Mouse (Mus musculus): ENCODE measurements around the gene Mfap3. TPM values are rescaled to one million over a fixed set of nuclear protein-coding genes. Genes with fewer than 3 reads are reported as not detected.
"Not testable (repeated sequence)": the region's sequence is repeated elsewhere in the genome, so short reads cannot be mapped to it uniquely, and the experiment has no call there.

The Mfap3 gene
- polyA plus RNA-seq, 1 experiment = 11.0 TPM

GRCm38 (mm10) chr11:57548618-57549550 is 30.4 kb downstream of the Mfap3 start:
- WGBS = 39% methylated on average over 18 of the region's 18 CpGs
- Histone ChIP-seq H3K4me1 (ENCODE audit: control insufficient read depth, insufficient read depth, low read length) (no peaks in the 10 kb centered on the region), H3K4me3 (replicated peaks; ENCODE audit: extremely low read depth, low read depth, low read length) (no peak overlapping the region)
- TF ChIP-seq POLR2A (IDR thresholded peaks at IDR 0.05; ENCODE audit: borderline replicate concordance, extremely low read depth, low read depth, low read length) = no peak
- peak; percentile 95 for TF ChIP-seq CTCF (IDR thresholded peaks at IDR 0.05; ENCODE audit: insufficient read depth, low read length)
- DNase-seq = peak; percentile 83

GRCm38 (mm10) chr11:57550230-57550629 is 31.8 kb downstream of the Mfap3 start:
- no peak for TF ChIP-seq POLR2A (IDR thresholded peaks at IDR 0.05; ENCODE audit: borderline replicate concordance, extremely low read depth, low read depth, low read length)
- TF ChIP-seq CTCF (IDR thresholded peaks at IDR 0.05; ENCODE audit: insufficient read depth, low read length) = no peak
- H3K4me1 ChIP-seq (ENCODE audit: control insufficient read depth, insufficient read depth, low read length) = no peaks in the 10 kb centered on the region
- H3K4me3 ChIP-seq (replicated peaks; ENCODE audit: extremely low read depth, low read depth, low read length) = no peak overlapping the region
- no peak for DNase-seq
- 99% methylated on average over 2 of the region's 2 CpGs for WGBS

- no peak for DNase-seq
These were observed 32.6 kb downstream of the Mfap3 start for GRCm38 (mm10) chr11:57551016-57551415.

GRCm38 (mm10) chr11:57553015-57553780 is 34.7 kb downstream of the Mfap3 start:
- Histone ChIP-seq H3K4me3 (replicated peaks; ENCODE audit: extremely low read depth, low read depth, low read length) (no peak overlapping the region), H3K4me1 (ENCODE audit: control insufficient read depth, insufficient read depth, low read length) (no peaks in the 10 kb centered on the region)
- WGBS = 82% methylated on average over 9 of the region's 9 CpGs
- DNase-seq = no peak
- TF ChIP-seq POLR2A (IDR thresholded peaks at IDR 0.05; ENCODE audit: borderline replicate concordance, extremely low read depth, low read depth, low read length) (no peak), CTCF (IDR thresholded peaks at IDR 0.05; ENCODE audit: insufficient read depth, low read length) (no peak)

More at GRCm38 (mm10) chr11:57551016-57551415, 32.6 kb downstream of the Mfap3 start:
- Histone ChIP-seq H3K4me3 (replicated peaks; ENCODE audit: extremely low read depth, low read depth, low read length) (no peak overlapping the region), H3K4me1 (ENCODE audit: control insufficient read depth, insufficient read depth, low read length) (no peaks in the 10 kb centered on the region)
- no peak for TF ChIP-seq CTCF (IDR thresholded peaks at IDR 0.05; ENCODE audit: insufficient read depth, low read length)
- TF ChIP-seq POLR2A (IDR thresholded peaks at IDR 0.05; ENCODE audit: borderline replicate concordance, extremely low read depth, low read depth, low read length) = no peak
- 77% methylated on average over 8 of the region's 8 CpGs for WGBS

- WGBS = 92% methylated on average over 10 of the region's 10 CpGs
- H3K4me1 ChIP-seq (ENCODE audit: control insufficient read depth, insufficient read depth, low read length); DNase-seq; H3K4me3 ChIP-seq (replicated peaks; ENCODE audit: extremely low read depth, low read depth, low read length): not testable (repeated sequence)
These were observed 39.5 kb downstream of the Mfap3 start for GRCm38 (mm10) chr11:57557936-57558335.

GRCm38 (mm10) chr11:57564564-57564963 is 46.1 kb downstream of the Mfap3 start:
- no peak for DNase-seq
- TF ChIP-seq CTCF (IDR thresholded peaks at IDR 0.05; ENCODE audit: insufficient read depth, low read length) = no peak
- TF ChIP-seq POLR2A (IDR thresholded peaks at IDR 0.05; ENCODE audit: borderline replicate concordance, extremely low read depth, low read depth, low read length) = no peak
- Histone ChIP-seq H3K4me3 (replicated peaks; ENCODE audit: extremely low read depth, low read depth, low read length) (no peak overlapping the region), H3K4me1 (ENCODE audit: control insufficient read depth, insufficient read depth, low read length) (peaks cover 2% of the 10 kb centered on the region)
- WGBS = 40% methylated on average over 12 of the region's 12 CpGs

DNA sequence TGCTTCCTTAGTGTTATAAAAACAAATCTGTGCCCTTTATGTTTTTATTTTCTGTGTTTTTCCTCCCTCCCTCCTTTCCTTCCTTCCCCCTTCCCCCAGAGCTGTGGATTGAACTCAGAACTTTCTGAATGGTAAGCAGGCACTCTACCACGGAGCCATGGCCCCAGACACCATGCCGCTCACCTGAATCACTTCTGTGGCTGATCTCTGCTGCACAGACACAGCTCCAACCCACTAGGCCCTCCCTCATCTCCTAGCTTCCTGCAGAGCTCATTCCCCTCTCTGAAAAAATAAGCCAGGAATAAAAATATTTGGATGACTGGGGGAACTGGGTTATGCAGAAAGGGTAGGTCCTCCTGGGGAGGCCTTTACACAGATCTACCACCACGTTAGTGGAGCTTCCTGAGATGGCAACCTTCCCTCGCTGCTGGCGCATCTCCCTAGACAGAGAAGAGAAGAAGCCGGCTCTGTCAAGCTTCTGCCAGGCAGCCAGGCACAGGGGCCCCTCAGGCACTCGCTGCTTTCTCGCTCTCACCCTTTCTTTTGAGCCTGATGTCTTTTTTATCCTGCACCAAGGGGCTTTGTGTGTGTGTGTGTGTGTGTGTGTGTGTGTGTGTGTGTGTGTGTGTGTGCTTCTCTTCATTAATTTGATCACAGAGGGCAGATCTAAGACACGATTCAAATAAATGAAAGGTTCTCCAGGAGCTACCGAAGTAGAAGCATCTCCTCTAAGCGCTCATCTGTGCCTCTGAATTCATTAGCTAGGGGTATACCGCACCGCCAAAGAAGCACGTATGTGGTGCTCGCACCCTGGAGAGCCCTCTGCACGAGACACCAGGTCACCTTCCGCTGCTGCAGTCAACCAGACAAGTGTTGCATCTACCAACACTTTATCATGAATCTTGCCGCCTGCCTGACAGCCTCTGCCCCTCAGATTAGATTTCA is 47.9 kb downstream of the Mfap3 start:
- TF ChIP-seq CTCF (IDR thresholded peaks at IDR 0.05; ENCODE audit: insufficient read depth, low read length) (no peak), POLR2A (IDR thresholded peaks at IDR 0.05; ENCODE audit: borderline replicate concordance, extremely low read depth, low read depth, low read length) (no peak)
- Histone ChIP-seq H3K4me1 (ENCODE audit: control insufficient read depth, insufficient read depth, low read length) (peaks cover 2% of the 10 kb centered on the region), H3K4me3 (replicated peaks; ENCODE audit: extremely low read depth, low read depth, low read length) (no peak overlapping the region)
- no peak for DNase-seq
- 59% methylated on average over 18 of the region's 18 CpGs for WGBS

GRCm38 (mm10) chr11:57568950-57569490 is 50.6 kb downstream of the Mfap3 start:
- TF ChIP-seq POLR2A (IDR thresholded peaks at IDR 0.05; ENCODE audit: borderline replicate concordance, extremely low read depth, low read depth, low read length) (no peak), CTCF (IDR thresholded peaks at IDR 0.05; ENCODE audit: insufficient read depth, low read length) (no peak)
- no peak for DNase-seq
- Histone ChIP-seq H3K4me3 (replicated peaks; ENCODE audit: extremely low read depth, low read depth, low read length) (no peak overlapping the region), H3K4me1 (ENCODE audit: control insufficient read depth, insufficient read depth, low read length) (peaks cover 2% of the 10 kb centered on the region)
- WGBS = 84% methylated on average over 2 of the region's 2 CpGs

GRCm38 (mm10) chr11:57571035-57571434 is 52.6 kb downstream of the Mfap3 start:
- WGBS = 94% methylated on average over 3 of the region's 3 CpGs
- Histone ChIP-seq H3K4me3 (replicated peaks; ENCODE audit: extremely low read depth, low read depth, low read length) (no peak overlapping the region), H3K4me1 (ENCODE audit: control insufficient read depth, insufficient read depth, low read length) (no peaks in the 10 kb centered on the region)
- DNase-seq = no peak
- TF ChIP-seq POLR2A (IDR thresholded peaks at IDR 0.05; ENCODE audit: borderline replicate concordance, extremely low read depth, low read depth, low read length) (no peak), CTCF (IDR thresholded peaks at IDR 0.05; ENCODE audit: insufficient read depth, low read length) (no peak)
